In genomic region chr19:32178161-32178560, GRCm38 (mm10) we compare ENCODE assay signal across 13 mouse cellular contexts.
A peak's percentile ranks its signal among the peaks of the same experiment; 100 is the strongest.
DNase-seq lines count a peak whose midpoint lies in the region; ATAC-seq and TF ChIP-seq lines count a peak whose summit lies in the region.
"Had no signal": no experiment of that assay in that cellular context is flagged by ENCODE, and none has a peak within 500 bp of the region (broad histone marks: within the 10 kb centered on the region; RNA-seq: fewer than 3 reads in every experiment).

No protein-coding gene starts in this region.

- H3K27ac ChIP-seq in heart, postnatal 0 days (ENCODE audit: low read depth), result 0 out of 2 replicates have a peak overlapping the region, but pooled peaks have one; percentile 95
- peak overlapping the region; percentile 98; the same call in 1 of the 2 replicates for H3K27ac ChIP-seq in liver, embryonic 12.5 days
- H3K27ac ChIP-seq: embryonic facial prominence, embryonic 10.5 days; hindbrain, embryonic 10.5 days had no signal

- no peaks in the 10 kb centered on the region for H3K9me3 ChIP-seq in heart, postnatal 0 days (replicated peaks; ENCODE audit: control insufficient read depth, low read length)
- H3K9me3 ChIP-seq in liver, embryonic 12.5 days (replicated peaks), result no peaks in the 10 kb centered on the region
- H3K9me3 ChIP-seq: embryonic facial prominence, embryonic 10.5 days; hindbrain, embryonic 10.5 days had no signal

- WGBS in heart, postnatal 0 days, result 66% methylated on average over 2 of the region's 2 CpGs
- 87% methylated on average over 2 of the region's 2 CpGs for WGBS in liver, embryonic 12.5 days (ENCODE audit: insufficient replicate concordance)

- H3K4me1 ChIP-seq in heart, postnatal 0 days (ENCODE audit: control insufficient read depth, insufficient read depth), result peaks cover 57% of the 10 kb centered on the region
- peaks cover 93% of the 10 kb centered on the region for H3K4me1 ChIP-seq in liver, embryonic 12.5 days
- H3K4me1 ChIP-seq: hindbrain, embryonic 10.5 days had no signal

- H3K27me3 ChIP-seq in heart, postnatal 0 days (ENCODE audit: control insufficient read depth, insufficient read depth, low read length), result no peaks in the 10 kb centered on the region
- no peaks in the 10 kb centered on the region for H3K27me3 ChIP-seq in liver, embryonic 12.5 days (replicated peaks)
- H3K27me3 ChIP-seq: Patski had no signal

- no peak overlapping the region for H3K4me3 ChIP-seq in heart, postnatal 0 days (ENCODE audit: low read depth, low read length)
- H3K4me3 ChIP-seq in liver, embryonic 12.5 days, result no peak overlapping the region
- H3K4me3 ChIP-seq: embryonic facial prominence, embryonic 10.5 days; hindbrain, embryonic 10.5 days had no signal

- no peak overlapping the region for H3K9ac ChIP-seq in heart, postnatal 0 days (replicated peaks; ENCODE audit: low read depth, low read length)
- H3K9ac ChIP-seq in liver, embryonic 12.5 days, result 0 out of 2 replicates have a peak overlapping the region, but pooled peaks have one; percentile 17

- no peak for TF ChIP-seq EP300 in heart, postnatal 0 days (IDR thresholded peaks at IDR 0.05; ENCODE audit: low read depth)

- no peak for TF ChIP-seq CTCF in heart, postnatal 0 days (IDR thresholded peaks at IDR 0.05; ENCODE audit: low read depth)

- DNase-seq in heart, postnatal 0 days (ENCODE audit: low spot score), result no peak
- DNase-seq in heart, postnatal 10 days, result no peak
- peak; percentile 70 for DNase-seq in brain, adult 2 months (ENCODE audit: low read depth, low spot score)
- DNase-seq in cerebellum, adult 11 months, result peak; percentile 19
- DNase-seq in natural killer cell, adult 2 months (ENCODE audit: low spot score in 2 of 2), result no peak
- DNase-seq in MN1 (ENCODE audit: low spot score), result no peak
- DNase-seq: kidney, postnatal 36 days; thymus, postnatal 4 days had no signal

- H3K36me3 ChIP-seq in heart, postnatal 0 days (replicated peaks; ENCODE audit: control insufficient read depth, insufficient read depth, low read length), result peaks cover 5% of the 10 kb centered on the region; the same call in 1 of the 2 replicates
- peaks cover 17% of the 10 kb centered on the region for H3K36me3 ChIP-seq in liver, embryonic 12.5 days
- H3K36me3 ChIP-seq: embryonic facial prominence, embryonic 10.5 days; hindbrain, embryonic 10.5 days had no signal

- H3K4me2 ChIP-seq in heart, postnatal 0 days (ENCODE audit: low read depth, low read length), result no peak overlapping the region
- no peak overlapping the region for H3K4me2 ChIP-seq in liver, embryonic 12.5 days

- ATAC-seq in heart, postnatal 0 days (ENCODE audit: insufficient read depth, low read depth), result no peak
- no peak for ATAC-seq in liver, embryonic 12.5 days
- ATAC-seq: intestine, embryonic 16.5 days; Patski had no signal

- intact Hi-C loops in heart, postnatal 10 days (cut with DNase I), result no loop called here

Comparison
In these comparisons a context has a peak if more than half of its experiments do, and no peak if none do; other contexts are left out.
1. DNase-seq: peak in brain, adult 2 months (single experiment) and cerebellum, adult 11 months (single experiment); none in heart, postnatal 0 days (single experiment), heart, postnatal 10 days (0 of 2), natural killer cell, adult 2 months (0 of 2) and MN1 (single experiment).